Mouse (Mus musculus): ENCODE results near the gene Sept9. TPM values are rescaled to one million over a fixed set of nuclear protein-coding genes. Genes with fewer than 3 reads are reported as not detected.

Sept9 gene
- polyA plus RNA-seq, 1 experiment: 253 TPM

DNA sequence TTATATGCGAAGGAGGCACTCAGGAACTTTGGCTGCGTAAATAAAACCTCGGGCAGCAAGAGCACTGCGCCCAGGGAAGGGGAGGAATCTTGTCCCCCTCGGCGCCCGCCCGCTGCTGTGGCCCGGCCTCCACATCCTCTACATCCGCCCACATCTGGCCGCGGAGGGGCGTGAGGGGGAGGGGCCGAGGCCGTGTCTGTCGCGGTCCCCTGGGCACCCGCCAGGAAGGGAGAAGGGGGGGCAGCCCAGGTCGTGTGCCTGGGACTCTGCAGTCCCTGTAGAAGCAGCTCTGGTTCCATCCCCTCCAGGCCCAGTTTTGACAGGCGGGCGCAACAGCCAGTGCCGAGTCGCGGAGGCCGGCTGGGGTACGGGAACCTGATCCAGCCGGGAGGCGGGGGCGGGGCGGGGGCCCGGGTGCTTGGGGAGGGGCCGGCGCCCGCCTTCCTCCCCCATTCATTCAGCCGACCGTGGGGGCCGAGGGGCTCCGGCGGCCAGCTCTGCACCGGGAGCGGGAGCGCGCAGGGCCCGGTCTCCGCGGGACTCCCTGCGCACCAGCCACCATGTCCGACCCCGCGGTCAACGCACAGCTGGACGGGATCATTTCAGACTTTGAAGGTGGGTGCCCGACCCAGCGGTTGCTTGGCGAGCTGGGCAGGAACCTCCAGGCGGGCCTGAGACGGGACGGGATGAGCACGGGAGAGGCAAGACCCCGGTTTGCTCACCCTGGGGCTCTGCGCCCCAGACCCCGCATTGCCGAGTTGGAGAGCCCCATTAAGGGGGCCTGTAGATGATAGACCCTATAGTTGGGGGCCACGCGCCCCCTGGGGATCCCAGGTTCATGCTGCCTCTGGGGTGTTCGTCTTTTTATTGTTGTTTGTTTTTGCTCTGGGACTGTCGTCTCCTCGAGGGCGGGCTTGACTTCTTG is 66.8 kb downstream of the Sept9 start:
- Histone ChIP-seq H3K4me2 (ENCODE audit: low read depth) (peak overlapping the region; percentile 97), H3K36me3 (ENCODE audit: control insufficient read depth, insufficient read depth) (no peaks in the 10 kb centered on the region), H3K4me3 (peak overlapping the region; percentile 77), H3K27me3 (ENCODE audit: control insufficient read depth, insufficient read depth, insufficient read length) (no peaks in the 10 kb centered on the region), H3ac (ENCODE audit: control insufficient read depth, insufficient read length) (peak overlapping the region; percentile 85), H3K79me2 (ENCODE audit: control insufficient read depth, insufficient read depth) (peaks cover 74% of the 10 kb centered on the region)
- TF ChIP-seq E2F4 (IDR thresholded peaks at IDR 0.05; ENCODE audit: insufficient read depth) (no peak), REST (IDR thresholded peaks at IDR 0.05; ENCODE audit: insufficient read depth, insufficient read length) (no peak), TCF3 (IDR thresholded peaks at IDR 0.05; ENCODE audit: insufficient read length, low read depth) (no peak), USF1 (IDR thresholded peaks at IDR 0.05; ENCODE audit: low read depth) (no peak), POLR2A (IDR thresholded peaks at IDR 0.05; ENCODE audit: insufficient read length, low read depth) (peak; percentile 61), POLR2AphosphoS2 (IDR thresholded peaks at IDR 0.05; ENCODE audit: insufficient read length, low read depth) (peak; percentile 59), MYOG (IDR thresholded peaks at IDR 0.05; ENCODE audit: control insufficient read depth in 1 of 3, insufficient read depth in 1 of 3, insufficient read length in 2 of 3, low read depth in 2 of 3) (peak in 1 of 3 experiments; percentile 7), TCF12 (IDR thresholded peaks at IDR 0.05; ENCODE audit: insufficient read depth, poor library complexity, severe bottlenecking) (no peak), CEBPB (IDR thresholded peaks at IDR 0.05; ENCODE audit: insufficient read depth, poor library complexity, severe bottlenecking) (no peak), MYOD1 (IDR thresholded peaks at IDR 0.05; ENCODE audit: control insufficient read depth in 1 of 3, insufficient read length in 2 of 3, low read depth in 2 of 3) (peak in 2 of 3 experiments; percentile 3 to 46)

DNA sequence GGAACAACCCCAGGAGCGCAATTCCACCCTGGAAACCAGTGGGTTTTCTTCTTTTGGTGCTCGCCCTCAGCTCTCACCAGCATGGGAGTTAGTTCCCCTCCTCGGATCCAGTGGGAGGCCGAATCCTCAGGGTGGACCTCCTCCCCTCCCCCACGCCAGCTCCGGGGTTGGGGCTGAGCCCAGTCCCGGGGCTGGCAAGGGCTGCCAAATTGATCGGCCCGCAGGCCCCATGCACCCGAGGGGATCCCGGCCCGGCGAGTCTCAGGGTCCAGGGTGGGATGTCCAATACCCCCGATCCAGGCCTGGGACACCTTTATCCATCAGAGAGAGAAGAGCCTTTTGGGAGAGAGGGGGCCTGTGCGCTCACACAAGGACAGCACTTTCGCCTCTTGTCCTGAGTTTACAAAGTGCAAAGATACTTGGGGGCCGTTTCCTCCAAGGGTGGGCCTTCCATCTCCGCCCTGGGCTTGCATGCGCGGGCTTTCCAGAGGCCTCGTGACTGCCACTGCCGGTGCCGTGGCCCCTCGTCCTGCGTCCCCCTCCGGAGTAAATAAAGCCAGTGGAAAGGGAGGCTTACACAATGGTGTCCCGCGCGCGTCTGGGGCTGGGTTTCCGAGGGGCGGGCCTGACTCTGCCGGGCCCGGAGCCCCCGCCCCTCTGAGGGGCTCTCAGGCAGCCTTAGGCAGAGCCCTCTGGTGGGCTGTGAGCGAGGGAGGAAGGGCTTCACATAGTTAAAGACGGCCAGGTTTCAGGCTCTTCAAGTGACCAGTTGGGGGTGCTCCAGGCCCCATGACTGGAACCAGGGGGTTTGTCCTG is 67.7 kb downstream of the Sept9 start:
- peaks cover 74% of the 10 kb centered on the region for H3K79me2 ChIP-seq (ENCODE audit: control insufficient read depth, insufficient read depth)
- H3K4me3 ChIP-seq: peak overlapping the region; percentile 77
- peak overlapping the region; percentile 97 for H3K4me2 ChIP-seq (ENCODE audit: low read depth)
- no peaks in the 10 kb centered on the region for H3K27me3 ChIP-seq (ENCODE audit: control insufficient read depth, insufficient read depth, insufficient read length)
- H3ac ChIP-seq (ENCODE audit: control insufficient read depth, insufficient read length): peak overlapping the region; percentile 85
- no peaks in the 10 kb centered on the region for H3K36me3 ChIP-seq (ENCODE audit: control insufficient read depth, insufficient read depth)
- TF ChIP-seq POLR2A (IDR thresholded peaks at IDR 0.05; ENCODE audit: insufficient read length, low read depth) (peak; percentile 48), MAX (IDR thresholded peaks at IDR 0.05; ENCODE audit: low read depth) (no peak), REST (IDR thresholded peaks at IDR 0.05; ENCODE audit: insufficient read depth, insufficient read length) (no peak), CEBPB (IDR thresholded peaks at IDR 0.05; ENCODE audit: insufficient read depth, poor library complexity, severe bottlenecking) (no peak), MYOG (IDR thresholded peaks at IDR 0.05; ENCODE audit: control insufficient read depth in 1 of 3, insufficient read depth in 1 of 3, insufficient read length in 2 of 3, low read depth in 2 of 3) (no peak), POLR2AphosphoS2 (IDR thresholded peaks at IDR 0.05; ENCODE audit: insufficient read length, low read depth) (peak; percentile 32), MYOD1 (IDR thresholded peaks at IDR 0.05; ENCODE audit: control insufficient read depth in 1 of 3, insufficient read length in 2 of 3, low read depth in 2 of 3) (no peak), E2F4 (IDR thresholded peaks at IDR 0.05; ENCODE audit: insufficient read depth) (no peak), TCF12 (IDR thresholded peaks at IDR 0.05; ENCODE audit: insufficient read depth, poor library complexity, severe bottlenecking) (no peak), TCF3 (IDR thresholded peaks at IDR 0.05; ENCODE audit: insufficient read length, low read depth) (no peak)

DNA sequence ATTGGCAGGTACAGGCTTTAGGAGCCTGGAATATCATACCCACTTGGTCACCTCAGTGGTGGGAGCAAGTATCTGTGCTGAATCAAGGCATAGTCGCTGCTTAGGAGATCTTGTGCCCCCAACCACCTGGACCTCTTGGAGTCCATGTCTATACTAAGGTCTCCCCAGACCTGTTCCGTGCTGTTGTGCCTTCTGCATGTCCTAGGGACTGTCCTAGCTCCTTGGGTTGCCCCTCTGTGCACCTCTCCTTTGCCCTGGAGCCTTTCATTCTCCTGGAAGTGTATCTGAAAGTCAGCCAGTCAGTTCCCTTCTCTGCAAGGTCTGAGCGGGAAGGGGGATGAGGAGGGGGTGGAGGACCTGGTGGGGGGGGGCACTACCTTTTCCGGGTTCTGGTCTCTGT is 68.4 kb downstream of the Sept9 start:
- Histone ChIP-seq H3K4me2 (ENCODE audit: low read depth) (peak overlapping the region; percentile 97), H3K4me3 (peak overlapping the region; percentile 77), H3K27me3 (ENCODE audit: control insufficient read depth, insufficient read depth, insufficient read length) (no peaks in the 10 kb centered on the region), H3ac (ENCODE audit: control insufficient read depth, insufficient read length) (peak overlapping the region; percentile 85), H3K79me2 (ENCODE audit: control insufficient read depth, insufficient read depth) (peaks cover 74% of the 10 kb centered on the region), H3K36me3 (ENCODE audit: control insufficient read depth, insufficient read depth) (no peaks in the 10 kb centered on the region)
- no peak for TF ChIP-seq MYOD1 (IDR thresholded peaks at IDR 0.05; ENCODE audit: control insufficient read depth in 1 of 3, insufficient read length in 2 of 3, low read depth in 2 of 3)
- no peak for TF ChIP-seq MYOG (IDR thresholded peaks at IDR 0.05; ENCODE audit: control insufficient read depth in 1 of 3, insufficient read depth in 1 of 3, insufficient read length in 2 of 3, low read depth in 2 of 3)
- TF ChIP-seq REST (IDR thresholded peaks at IDR 0.05; ENCODE audit: insufficient read depth, insufficient read length): no peak
- TF ChIP-seq E2F4 (IDR thresholded peaks at IDR 0.05; ENCODE audit: insufficient read depth): no peak
- TF ChIP-seq MAX (IDR thresholded peaks at IDR 0.05; ENCODE audit: low read depth): no peak
- no peak for TF ChIP-seq POLR2AphosphoS2 (IDR thresholded peaks at IDR 0.05; ENCODE audit: insufficient read length, low read depth)
- no peak for TF ChIP-seq POLR2A (IDR thresholded peaks at IDR 0.05; ENCODE audit: insufficient read length, low read depth)
- no peak for TF ChIP-seq TCF3 (IDR thresholded peaks at IDR 0.05; ENCODE audit: insufficient read length, low read depth)
- no peak for TF ChIP-seq USF1 (IDR thresholded peaks at IDR 0.05; ENCODE audit: low read depth)
- no peak for TF ChIP-seq TCF12 (IDR thresholded peaks at IDR 0.05; ENCODE audit: insufficient read depth, poor library complexity, severe bottlenecking)
- TF ChIP-seq SRF (IDR thresholded peaks at IDR 0.05; ENCODE audit: control insufficient read depth, insufficient read length, low read depth): no peak
- no peak for TF ChIP-seq CEBPB (IDR thresholded peaks at IDR 0.05; ENCODE audit: insufficient read depth, poor library complexity, severe bottlenecking)

DNA sequence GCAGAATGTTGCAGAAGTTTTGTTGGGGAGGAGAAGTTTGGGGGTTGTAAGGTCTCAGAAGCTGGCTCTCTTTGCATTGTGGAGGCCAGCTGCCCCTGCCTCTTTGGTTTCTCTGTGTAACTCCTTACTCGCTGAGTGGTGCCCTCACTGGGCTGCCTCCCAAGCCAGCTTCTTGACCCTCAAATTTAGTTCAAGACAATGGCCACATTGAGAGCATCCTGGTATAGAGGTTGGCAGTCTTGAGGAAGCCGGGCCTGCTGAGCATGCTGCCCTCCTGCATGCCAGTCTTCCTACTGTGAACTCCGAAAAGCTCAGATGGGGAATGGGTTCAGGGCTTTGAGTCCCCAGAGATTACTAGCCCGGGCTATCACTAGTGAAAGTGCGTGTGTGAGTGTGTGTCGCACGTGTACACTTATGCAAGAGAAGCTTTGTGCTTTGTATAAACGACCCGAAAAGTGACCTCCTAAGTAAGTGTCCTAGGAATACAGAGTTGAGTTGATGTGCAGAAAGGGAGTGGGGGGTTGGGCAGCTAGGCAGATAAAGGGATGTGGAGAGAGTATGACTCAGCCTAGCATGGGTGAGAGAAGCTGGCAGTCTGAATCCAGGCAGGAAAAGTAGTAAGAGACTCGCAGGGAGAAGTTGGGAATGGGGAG is 69.0 kb downstream of the Sept9 start:
- no peaks in the 10 kb centered on the region for H3K27me3 ChIP-seq (ENCODE audit: control insufficient read depth, insufficient read depth, insufficient read length)
- peak overlapping the region; percentile 97 for H3K4me2 ChIP-seq (ENCODE audit: low read depth)
- no peak for TF ChIP-seq E2F4 (IDR thresholded peaks at IDR 0.05; ENCODE audit: insufficient read depth)
- no peak for TF ChIP-seq CEBPB (IDR thresholded peaks at IDR 0.05; ENCODE audit: insufficient read depth, poor library complexity, severe bottlenecking)
- TF ChIP-seq POLR2A (IDR thresholded peaks at IDR 0.05; ENCODE audit: insufficient read length, low read depth): no peak
- no peak for TF ChIP-seq TCF12 (IDR thresholded peaks at IDR 0.05; ENCODE audit: insufficient read depth, poor library complexity, severe bottlenecking)
- no peak for TF ChIP-seq MYOD1 (IDR thresholded peaks at IDR 0.05; ENCODE audit: control insufficient read depth in 1 of 3, insufficient read length in 2 of 3, low read depth in 2 of 3)
- no peak for TF ChIP-seq SRF (IDR thresholded peaks at IDR 0.05; ENCODE audit: control insufficient read depth, insufficient read length, low read depth)
- TF ChIP-seq MYOG (IDR thresholded peaks at IDR 0.05; ENCODE audit: control insufficient read depth in 1 of 3, insufficient read depth in 1 of 3, insufficient read length in 2 of 3, low read depth in 2 of 3): no peak
- TF ChIP-seq TCF3 (IDR thresholded peaks at IDR 0.05; ENCODE audit: insufficient read length, low read depth): no peak
- TF ChIP-seq MAX (IDR thresholded peaks at IDR 0.05; ENCODE audit: low read depth): no peak
- no peak for TF ChIP-seq REST (IDR thresholded peaks at IDR 0.05; ENCODE audit: insufficient read depth, insufficient read length)
- no peak for TF ChIP-seq POLR2AphosphoS2 (IDR thresholded peaks at IDR 0.05; ENCODE audit: insufficient read length, low read depth)
- TF ChIP-seq USF1 (IDR thresholded peaks at IDR 0.05; ENCODE audit: low read depth): no peak
- H3K4me3 ChIP-seq: peak overlapping the region; percentile 77
- H3ac ChIP-seq (ENCODE audit: control insufficient read depth, insufficient read length): peak overlapping the region; percentile 11
- H3K79me2 ChIP-seq (ENCODE audit: control insufficient read depth, insufficient read depth): peaks cover 74% of the 10 kb centered on the region
- no peaks in the 10 kb centered on the region for H3K36me3 ChIP-seq (ENCODE audit: control insufficient read depth, insufficient read depth)
